Mouse (Mus musculus): ENCODE data around the gene Tmem234. TPM values are rescaled to one million over a fixed set of nuclear protein-coding genes. Genes with fewer than 3 reads are reported as not detected.

The Tmem234 gene
- polyA plus RNA-seq, 1 experiment = 94.0 TPM

DNA sequence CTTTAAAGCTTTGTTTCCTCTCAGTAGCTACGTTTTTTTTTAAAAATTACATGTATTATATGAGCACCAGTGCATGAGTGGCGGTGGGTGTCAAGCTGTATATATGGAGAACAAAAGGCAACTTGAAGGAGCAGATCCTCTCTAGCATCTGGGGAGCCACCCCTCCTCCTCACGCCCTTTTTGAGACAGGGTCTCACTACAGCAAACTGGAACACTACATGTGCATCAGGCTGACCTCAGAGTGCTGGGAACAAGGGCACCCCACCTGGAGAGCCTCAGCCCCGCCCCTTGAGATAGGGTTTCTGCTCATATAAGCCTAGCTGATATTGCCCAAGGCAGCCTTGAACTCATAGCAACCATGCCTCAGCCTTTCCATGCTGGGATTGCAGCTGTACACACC, 25.0 kb downstream of the Tmem234 start:
- Histone ChIP-seq H3K36me3 (ENCODE audit: control insufficient read depth, insufficient read depth, low read length, poor library complexity, severe bottlenecking) (peaks cover 28% of the 10 kb centered on the region), H3K9ac (ENCODE audit: low read depth, poor library complexity, severe bottlenecking) (no peak overlapping the region), H3K9me3 (replicated peaks; ENCODE audit: control insufficient read depth, insufficient read depth, low read length, poor library complexity, severe bottlenecking) (no peaks in the 10 kb centered on the region), H3K27ac (ENCODE audit: insufficient read depth, low read length) (no peak overlapping the region), H3K27me3 (ENCODE audit: control insufficient read depth, insufficient read depth, low read length, poor library complexity, severe bottlenecking) (no peaks in the 10 kb centered on the region), H3K4me3 (ENCODE audit: low read depth, low read length) (no peak overlapping the region), H3K4me1 (ENCODE audit: control insufficient read depth, insufficient read depth, low read length) (peaks cover 6% of the 10 kb centered on the region)
- TF ChIP-seq EP300 (IDR thresholded peaks at IDR 0.05; ENCODE audit: insufficient read depth, low read depth, low read length) (no peak), POLR2A (IDR thresholded peaks at IDR 0.05; ENCODE audit: insufficient read depth, low read length) (no peak), CTCF (IDR thresholded peaks at IDR 0.05; ENCODE audit: low read depth, low read length) (no peak)

DNA sequence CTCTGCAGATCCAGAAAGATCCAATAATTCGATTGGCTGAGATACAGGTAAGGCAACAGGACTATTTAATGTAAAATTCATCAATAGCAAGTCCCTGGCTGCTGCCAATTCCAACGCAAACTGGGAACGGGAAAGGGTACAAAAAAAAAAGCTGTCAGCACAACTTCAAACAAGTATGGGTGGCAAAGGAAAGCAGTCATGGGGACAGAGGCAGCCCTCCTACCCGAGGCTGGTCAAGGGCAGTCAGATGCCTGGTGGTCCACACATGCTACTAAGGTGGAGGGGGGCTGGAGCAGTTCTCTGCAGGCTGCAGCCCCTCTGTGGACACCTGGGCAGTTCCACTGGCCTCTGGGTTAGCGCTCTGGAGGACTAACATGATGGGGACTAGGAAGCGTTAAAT, 25.6 kb downstream of the Tmem234 start:
- Histone ChIP-seq H3K9me3 (replicated peaks; ENCODE audit: control insufficient read depth, insufficient read depth, low read length, poor library complexity, severe bottlenecking) (no peaks in the 10 kb centered on the region), H3K27ac (ENCODE audit: insufficient read depth, low read length) (no peak overlapping the region), H3K27me3 (ENCODE audit: control insufficient read depth, insufficient read depth, low read length, poor library complexity, severe bottlenecking) (no peaks in the 10 kb centered on the region), H3K4me1 (ENCODE audit: control insufficient read depth, insufficient read depth, low read length) (peaks cover 6% of the 10 kb centered on the region), H3K4me3 (ENCODE audit: low read depth, low read length) (no peak overlapping the region), H3K9ac (ENCODE audit: low read depth, poor library complexity, severe bottlenecking) (no peak overlapping the region), H3K36me3 (ENCODE audit: control insufficient read depth, insufficient read depth, low read length, poor library complexity, severe bottlenecking) (peaks cover 33% of the 10 kb centered on the region)
- TF ChIP-seq EP300 (IDR thresholded peaks at IDR 0.05; ENCODE audit: insufficient read depth, low read depth, low read length) = no peak
- TF ChIP-seq CTCF (IDR thresholded peaks at IDR 0.05; ENCODE audit: low read depth, low read length) = no peak
- TF ChIP-seq POLR2A (IDR thresholded peaks at IDR 0.05; ENCODE audit: insufficient read depth, low read length) = no peak

DNA sequence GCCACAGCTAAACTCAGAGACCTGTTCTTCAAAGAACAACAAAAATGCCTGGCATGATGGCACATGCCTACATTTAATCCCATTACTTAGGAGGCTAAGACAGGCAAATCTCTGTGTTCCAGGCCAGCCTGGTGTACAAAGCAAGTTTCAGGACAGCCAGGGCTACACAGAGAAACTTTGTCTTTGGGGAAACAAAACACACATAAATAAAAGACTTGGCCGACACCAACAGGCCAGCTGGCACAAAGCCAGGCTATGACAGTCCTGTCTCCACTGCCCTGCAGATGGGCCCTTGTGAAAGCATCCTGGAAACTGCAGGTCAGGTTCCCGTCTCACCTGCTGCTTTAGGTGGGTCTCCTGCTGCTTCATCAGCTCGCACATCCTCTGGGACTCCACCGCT, 30.5 kb downstream of the Tmem234 start:
- Histone ChIP-seq H3K9ac (ENCODE audit: low read depth, poor library complexity, severe bottlenecking) (no peak overlapping the region), H3K36me3 (ENCODE audit: control insufficient read depth, insufficient read depth, low read length, poor library complexity, severe bottlenecking) (peaks cover 73% of the 10 kb centered on the region), H3K9me3 (replicated peaks; ENCODE audit: control insufficient read depth, insufficient read depth, low read length, poor library complexity, severe bottlenecking) (no peaks in the 10 kb centered on the region), H3K27ac (ENCODE audit: insufficient read depth, low read length) (no peak overlapping the region), H3K27me3 (ENCODE audit: control insufficient read depth, insufficient read depth, low read length, poor library complexity, severe bottlenecking) (no peaks in the 10 kb centered on the region), H3K4me3 (ENCODE audit: low read depth, low read length) (no peak overlapping the region), H3K4me1 (ENCODE audit: control insufficient read depth, insufficient read depth, low read length) (no peaks in the 10 kb centered on the region)
- TF ChIP-seq CTCF (IDR thresholded peaks at IDR 0.05; ENCODE audit: low read depth, low read length) = no peak
- no peak for TF ChIP-seq POLR2A (IDR thresholded peaks at IDR 0.05; ENCODE audit: insufficient read depth, low read length)
- no peak for TF ChIP-seq EP300 (IDR thresholded peaks at IDR 0.05; ENCODE audit: insufficient read depth, low read depth, low read length)

GRCm38 (mm10) chr4:129631867-129632266, 31.4 kb downstream of the Tmem234 start:
- H3K9ac ChIP-seq (ENCODE audit: low read depth, poor library complexity, severe bottlenecking) = no peak overlapping the region
- H3K4me3 ChIP-seq (ENCODE audit: low read depth, low read length) = no peak overlapping the region
- H3K9me3 ChIP-seq (replicated peaks; ENCODE audit: control insufficient read depth, insufficient read depth, low read length, poor library complexity, severe bottlenecking) = no peaks in the 10 kb centered on the region
- peaks cover 81% of the 10 kb centered on the region for H3K36me3 ChIP-seq (ENCODE audit: control insufficient read depth, insufficient read depth, low read length, poor library complexity, severe bottlenecking)
- H3K27ac ChIP-seq (ENCODE audit: insufficient read depth, low read length) = no peak overlapping the region
- no peaks in the 10 kb centered on the region for H3K4me1 ChIP-seq (ENCODE audit: control insufficient read depth, insufficient read depth, low read length)
- no peaks in the 10 kb centered on the region for H3K27me3 ChIP-seq (ENCODE audit: control insufficient read depth, insufficient read depth, low read length, poor library complexity, severe bottlenecking)
- TF ChIP-seq EP300 (IDR thresholded peaks at IDR 0.05; ENCODE audit: insufficient read depth, low read depth, low read length) (no peak), CTCF (IDR thresholded peaks at IDR 0.05; ENCODE audit: low read depth, low read length) (no peak), POLR2A (IDR thresholded peaks at IDR 0.05; ENCODE audit: insufficient read depth, low read length) (no peak)

DNA sequence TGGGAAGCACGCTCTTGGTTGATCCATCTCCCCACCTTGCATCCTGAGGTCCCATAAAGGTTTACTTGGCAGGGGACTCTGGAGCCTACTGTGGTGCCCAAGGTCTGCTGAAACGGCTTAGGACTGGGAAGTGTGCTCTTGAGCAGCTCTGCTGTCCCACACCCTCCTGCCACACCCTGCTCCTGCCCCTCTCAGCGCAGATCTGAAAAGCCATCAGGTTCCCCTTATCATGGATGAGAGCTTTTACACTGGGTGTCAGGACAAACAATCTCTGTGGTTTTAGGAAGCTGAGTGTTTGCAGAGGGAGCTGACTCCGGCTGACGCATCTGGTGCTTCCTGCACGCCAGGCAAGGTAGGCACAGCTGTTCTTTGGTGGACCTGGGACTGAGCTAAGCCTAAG, 33.4 kb downstream of the Tmem234 start:
- Histone ChIP-seq H3K9ac (ENCODE audit: low read depth, poor library complexity, severe bottlenecking) (no peak overlapping the region), H3K27ac (ENCODE audit: insufficient read depth, low read length) (no peak overlapping the region), H3K36me3 (ENCODE audit: control insufficient read depth, insufficient read depth, low read length, poor library complexity, severe bottlenecking) (peaks cover 84% of the 10 kb centered on the region), H3K4me3 (ENCODE audit: low read depth, low read length) (no peak overlapping the region), H3K27me3 (ENCODE audit: control insufficient read depth, insufficient read depth, low read length, poor library complexity, severe bottlenecking) (no peaks in the 10 kb centered on the region), H3K4me1 (ENCODE audit: control insufficient read depth, insufficient read depth, low read length) (no peaks in the 10 kb centered on the region), H3K9me3 (replicated peaks; ENCODE audit: control insufficient read depth, insufficient read depth, low read length, poor library complexity, severe bottlenecking) (no peaks in the 10 kb centered on the region)
- TF ChIP-seq CTCF (IDR thresholded peaks at IDR 0.05; ENCODE audit: low read depth, low read length) = no peak
- no peak for TF ChIP-seq EP300 (IDR thresholded peaks at IDR 0.05; ENCODE audit: insufficient read depth, low read depth, low read length)
- no peak for TF ChIP-seq POLR2A (IDR thresholded peaks at IDR 0.05; ENCODE audit: insufficient read depth, low read length)

- no peaks in the 10 kb centered on the region for H3K27me3 ChIP-seq (ENCODE audit: control insufficient read depth, insufficient read depth, low read length, poor library complexity, severe bottlenecking)
- 0 out of 2 replicates have a peak overlapping the region, but pooled peaks have one; percentile 81 for H3K9ac ChIP-seq (ENCODE audit: low read depth, poor library complexity, severe bottlenecking)
- H3K9me3 ChIP-seq (replicated peaks; ENCODE audit: control insufficient read depth, insufficient read depth, low read length, poor library complexity, severe bottlenecking) = no peaks in the 10 kb centered on the region
- no peak overlapping the region for H3K27ac ChIP-seq (ENCODE audit: insufficient read depth, low read length)
- H3K4me3 ChIP-seq (ENCODE audit: low read depth, low read length) = no peak overlapping the region
- TF ChIP-seq EP300 (IDR thresholded peaks at IDR 0.05; ENCODE audit: insufficient read depth, low read depth, low read length) (no peak), POLR2A (IDR thresholded peaks at IDR 0.05; ENCODE audit: insufficient read depth, low read length) (no peak), CTCF (IDR thresholded peaks at IDR 0.05; ENCODE audit: low read depth, low read length) (no peak)
- H3K4me1 ChIP-seq (ENCODE audit: control insufficient read depth, insufficient read depth, low read length) = no peaks in the 10 kb centered on the region
- peaks cover 44% of the 10 kb centered on the region for H3K36me3 ChIP-seq (ENCODE audit: control insufficient read depth, insufficient read depth, low read length, poor library complexity, severe bottlenecking)
Measured at GRCm38 (mm10) chr4:129639221-129639620, 38.8 kb downstream of the Tmem234 start.
